Mouse (Mus musculus) frontal cortex, postnatal 25 days (tissue): ENCODE data around the gene Nup93.
"Not testable (repeated sequence)": the region's sequence is repeated elsewhere in the genome, so short reads cannot be mapped to it uniquely, and the experiment has no call there.

Experiments
- DNase-seq, 2 experiments: peaks; one replicate each; pipeline ENCODE4 v3.0.0; 2022; ENCODE audit warnings: low spot score in 2 of 2

The Nup93 gene

GRCm38 (mm10) chr8:94214252-94215173 is at the start of gene Nup93:
Gene Nup93, plus strand, starts transcription at chr8:94214564.
- DNase-seq: peak; percentile 96 to 97

GRCm38 (mm10) chr8:94165772-94166171 is 48.6 kb upstream of the Nup93 start:
- DNase-seq: not testable (repeated sequence)

- DNase-seq: peak; percentile 96 to 99
Observed at GRCm38 (mm10) chr8:94167244-94167643, 47.1 kb upstream of the Nup93 start.

DNA sequence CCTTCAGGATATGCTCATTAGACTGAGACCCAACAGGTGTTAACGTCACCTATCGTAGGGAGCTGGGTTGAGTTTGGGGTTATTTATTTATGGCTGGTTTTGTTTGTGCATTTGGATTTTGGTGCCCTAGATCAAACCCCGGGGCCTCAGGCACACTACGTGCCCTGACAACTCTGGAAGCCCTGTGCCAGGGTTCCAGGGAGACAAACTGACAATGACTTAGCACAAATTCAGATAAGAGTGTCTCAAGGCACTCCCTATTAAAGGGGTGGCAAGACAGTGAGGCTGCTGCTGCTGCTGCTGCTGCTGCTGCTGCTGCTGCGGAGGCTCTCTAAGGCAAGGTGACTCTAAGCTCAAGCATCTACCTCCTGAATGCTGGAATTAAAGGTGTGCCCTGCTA is 44.8 kb upstream of the Nup93 start:
- no peak for DNase-seq

DNA sequence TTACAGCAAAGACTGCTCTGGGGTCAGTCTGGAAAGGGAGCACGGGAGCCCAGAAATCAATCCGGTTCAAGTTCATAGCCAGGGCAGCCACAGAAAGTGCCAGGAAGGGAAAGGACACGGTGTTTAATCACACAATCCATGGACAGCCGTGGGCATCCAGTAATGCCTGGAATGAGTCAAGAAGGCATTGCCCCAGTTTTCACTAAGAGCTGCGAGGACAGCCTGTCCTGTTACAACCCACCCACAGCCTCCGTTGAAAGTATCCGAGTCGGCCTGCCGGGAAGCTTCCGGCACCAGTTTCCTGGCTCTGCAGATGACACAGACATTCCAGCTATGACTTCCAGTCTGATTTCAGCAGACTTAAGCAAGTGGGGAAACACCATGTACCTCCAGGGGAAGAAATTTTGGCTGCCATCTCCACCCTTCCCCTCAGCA is 43.0 kb upstream of the Nup93 start:
- no peak for DNase-seq

GRCm38 (mm10) chr8:94172075-94172808 is 42.1 kb upstream of the Nup93 start, which contains the start of gene Mt2:
Gene Mt2, plus strand, starts transcription at chr8:94172664.
- DNase-seq: peak; percentile 41 to 57

GRCm38 (mm10) chr8:94172809-94173732 is 41.3 kb upstream of the Nup93 start:
- no peak for DNase-seq

GRCm38 (mm10) chr8:94173848-94174403 is 40.4 kb upstream of the Nup93 start:
- DNase-seq: no peak

DNA sequence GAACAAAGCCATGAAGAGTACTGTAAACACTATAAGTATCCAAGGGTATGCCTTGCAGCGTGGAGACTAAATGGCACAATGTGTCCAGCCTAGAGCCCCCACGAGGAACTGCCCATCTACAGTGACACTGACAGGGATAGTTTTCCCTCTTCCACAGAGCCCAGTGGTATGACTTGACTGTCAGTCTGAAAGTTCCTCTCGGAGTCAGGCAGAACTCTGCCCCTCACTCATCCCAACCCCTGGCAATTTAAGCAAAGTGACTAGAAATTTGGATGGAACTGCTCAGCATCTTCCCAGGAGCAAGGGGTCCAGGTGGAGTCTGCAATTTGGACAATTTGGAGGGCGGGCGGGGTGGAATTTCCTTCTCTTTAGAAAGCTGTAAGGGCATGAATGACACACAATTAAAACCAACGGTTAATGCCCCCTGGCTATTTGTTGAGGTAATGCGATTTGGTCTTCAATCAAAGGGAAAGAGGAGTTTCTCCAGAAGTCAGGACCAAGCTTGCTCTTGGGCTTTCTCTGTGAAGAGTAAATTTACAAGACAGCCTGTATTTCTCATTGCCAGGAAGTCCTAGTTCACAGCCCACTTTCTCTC is 39.6 kb upstream of the Nup93 start:
- DNase-seq: no peak

- no peak for DNase-seq
Observed at GRCm38 (mm10) chr8:94177716-94178390, 36.5 kb upstream of the Nup93 start.

- DNase-seq: peak; percentile 74 to 79
Observed at GRCm38 (mm10) chr8:94178857-94179712, 35.3 kb upstream of the Nup93 start, which contains the start of gene Mt1. Gene Mt1, plus strand, starts transcription at chr8:94179082.

GRCm38 (mm10) chr8:94179713-94180560 is 34.4 kb upstream of the Nup93 start:
- no peak for DNase-seq

GRCm38 (mm10) chr8:94180561-94180908 is 33.8 kb upstream of the Nup93 start:
- DNase-seq: no peak

- no peak for DNase-seq
Observed at GRCm38 (mm10) chr8:94182055-94182929, 32.1 kb upstream of the Nup93 start.

GRCm38 (mm10) chr8:94183117-94183516 is 31.2 kb upstream of the Nup93 start:
- DNase-seq: peak in 1 of 2 experiments; percentile 58

- DNase-seq: no peak
Observed at GRCm38 (mm10) chr8:94184357-94184843, 30.0 kb upstream of the Nup93 start.

GRCm38 (mm10) chr8:94185791-94186190 is 28.6 kb upstream of the Nup93 start:
- no peak for DNase-seq
